Mouse (Mus musculus) spleen, embryonic (tissue): Measurements from ENCODE around the gene Creg1.

ENCODE experiments used
- CTCF ChIA-PET: fragments of 350-600 bp; sonication (Branson Sonifier 250); formaldehyde crosslinking; loops from one replicate; lab custom pipeline; 2022; lab: Charles Lee

The Creg1 gene

DNA sequence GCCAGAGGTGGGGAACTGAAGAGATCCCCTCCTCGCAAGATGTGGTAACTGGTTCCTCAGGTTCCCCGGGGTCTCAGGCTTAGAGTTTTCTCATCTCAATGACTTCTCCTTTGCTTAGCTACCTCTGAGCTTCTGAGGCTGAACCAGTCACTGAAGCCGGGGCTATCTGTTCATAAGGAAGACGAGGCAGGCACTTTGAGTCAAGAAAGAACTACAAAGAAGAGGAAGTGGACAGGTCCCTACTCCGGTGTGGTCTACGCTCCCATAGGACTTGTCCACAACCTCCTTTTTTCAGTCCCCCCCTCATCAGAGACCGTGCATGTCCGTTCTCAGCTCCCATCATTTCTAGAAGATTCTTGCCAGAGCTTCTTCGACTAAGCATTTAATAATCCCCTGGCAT is 17.9 kb downstream of the Creg1 start:
- CTCF ChIA-PET: interaction anchor here (1.7 kb wide), 1 partner anchor 77 kb away, joined by 9 read pairs; no protein-coding TSS in a partner anchor

GRCm38 (mm10) chr1:165781911-165782310 is 18.4 kb downstream of the Creg1 start:
- CTCF ChIA-PET: no interaction called here

DNA sequence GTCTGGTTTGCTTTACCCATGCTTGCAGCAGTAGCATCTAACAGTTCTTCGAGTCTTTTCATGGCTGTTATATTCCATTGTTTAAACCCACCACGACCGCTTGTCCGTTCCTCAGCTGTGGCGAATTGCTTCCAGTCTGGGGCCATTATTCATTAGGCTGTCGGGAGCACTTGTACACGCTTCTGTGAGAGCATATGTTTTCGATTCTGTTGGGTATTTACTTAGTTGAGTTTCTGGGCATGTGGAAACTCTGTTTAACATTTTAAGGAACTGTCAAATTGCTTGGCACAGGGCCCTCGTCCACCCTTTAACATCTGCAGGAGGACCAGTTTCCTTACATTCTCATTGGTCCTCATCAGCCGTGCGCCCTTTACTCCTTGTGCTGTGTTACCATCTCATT is 22.8 kb downstream of the Creg1 start:
- CTCF ChIA-PET: no interaction called here

DNA sequence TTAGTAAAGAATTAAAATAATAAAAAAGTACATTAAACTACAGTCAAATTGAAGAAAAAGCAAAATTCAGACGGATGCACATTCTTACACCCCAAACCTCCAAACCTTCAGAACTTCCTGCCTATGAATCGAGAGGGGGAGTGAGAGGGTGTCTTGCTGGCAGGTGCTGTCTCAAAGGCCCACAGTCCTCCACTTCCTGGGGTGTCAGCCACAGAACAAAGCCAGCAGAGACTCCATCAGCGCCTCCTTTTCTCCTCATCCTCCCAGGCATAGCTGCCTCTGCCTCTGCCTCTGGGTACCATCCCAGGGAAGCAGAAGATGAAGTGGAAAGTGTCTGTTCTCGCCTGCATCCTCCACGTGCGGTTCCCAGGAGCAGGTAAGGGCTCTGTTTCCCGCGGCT is 25.0 kb downstream of the Creg1 start, which contains the start of gene Cd247:
Gene Cd247 (plus strand): TSS at position 171 of the 400 bp plus-strand sequence.
- CTCF ChIA-PET: interaction anchor here (0.6 to 1.0 kb wide), 2 partner anchors 94 to 907 kb away, joined by 3 read pairs; no protein-coding TSS in a partner anchor

GRCm38 (mm10) chr1:165789066-165789660 is 25.6 kb downstream of the Creg1 start:
- CTCF ChIA-PET: interaction anchor here (0.6 kb wide), 1 partner anchor 908 kb away, joined by 3 read pairs; no protein-coding TSS in a partner anchor

DNA sequence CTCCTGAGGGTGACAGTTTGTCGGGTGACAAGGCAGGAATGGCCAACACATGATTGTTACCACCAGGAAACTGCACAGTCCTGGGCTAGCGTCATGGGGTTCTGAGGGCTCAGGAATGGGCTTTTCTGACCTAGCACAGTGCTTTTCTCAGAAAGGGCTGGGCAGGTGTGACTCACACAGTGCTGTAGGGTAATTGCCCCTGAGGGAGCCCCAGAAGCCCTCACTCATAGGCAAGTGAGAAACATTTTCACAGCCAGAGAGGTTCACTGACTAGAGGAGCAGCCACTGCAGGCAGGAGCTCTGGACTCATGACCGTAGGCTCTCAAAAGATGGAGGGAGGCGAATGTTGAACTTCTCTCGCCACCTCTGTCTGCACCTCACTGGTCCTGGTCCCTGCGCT is 26.4 kb downstream of the Creg1 start:
- CTCF ChIA-PET: no interaction called here

DNA sequence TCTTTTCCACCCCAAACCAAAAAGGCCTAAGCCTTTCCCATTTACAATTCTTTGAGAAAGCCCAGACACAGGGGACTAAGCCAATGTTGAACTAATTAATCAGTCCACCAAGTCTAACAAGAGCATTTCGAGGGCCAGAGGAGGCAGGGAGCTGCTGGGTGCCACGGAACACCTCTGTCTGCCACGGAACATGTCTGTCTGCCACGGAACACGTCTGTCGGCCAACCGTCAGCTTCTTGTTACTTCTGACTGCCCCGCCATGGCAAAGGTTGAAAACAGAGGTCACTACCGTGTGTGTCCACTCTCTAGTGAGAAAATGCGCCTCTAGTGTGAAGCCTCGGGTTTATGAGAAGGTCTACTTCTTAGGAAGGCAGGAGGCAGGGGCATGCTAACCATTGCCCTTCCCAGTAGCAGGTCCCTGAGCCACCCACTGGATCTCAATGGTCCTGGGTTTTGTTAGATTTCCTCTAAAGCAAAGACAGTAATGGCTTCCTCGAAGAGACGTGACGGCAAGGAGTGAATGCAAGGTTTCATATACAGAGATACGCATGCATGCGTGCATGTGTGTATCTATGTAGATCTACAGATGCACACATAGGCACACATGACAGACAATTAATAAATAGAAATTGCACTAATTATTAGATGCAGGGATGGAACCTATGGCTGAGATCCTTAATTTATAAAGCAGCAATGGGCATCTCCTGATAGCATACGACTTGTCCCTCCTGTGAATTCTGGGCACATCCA is 27.1 kb downstream of the Creg1 start:
- CTCF ChIA-PET: no interaction called here

DNA sequence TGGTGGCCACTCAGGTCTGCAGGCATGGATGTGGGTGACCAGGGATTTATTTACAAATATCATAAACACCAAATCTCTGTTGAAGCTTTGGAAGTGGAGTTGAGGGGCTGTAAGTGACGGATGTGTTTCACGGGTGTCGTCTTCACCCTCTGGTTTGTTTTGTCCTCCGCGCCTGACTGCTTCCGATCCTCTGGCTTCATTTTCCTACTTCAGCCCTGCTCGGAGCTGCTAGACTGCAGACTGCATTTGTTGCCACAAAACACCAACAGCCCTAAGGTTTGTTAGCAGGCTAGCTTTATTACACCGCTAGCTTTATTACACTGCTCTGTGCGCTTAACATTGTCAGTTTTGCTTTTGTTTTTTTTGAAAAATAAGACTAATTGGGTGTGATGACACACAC is 27.9 kb downstream of the Creg1 start:
- CTCF ChIA-PET: no interaction called here

DNA sequence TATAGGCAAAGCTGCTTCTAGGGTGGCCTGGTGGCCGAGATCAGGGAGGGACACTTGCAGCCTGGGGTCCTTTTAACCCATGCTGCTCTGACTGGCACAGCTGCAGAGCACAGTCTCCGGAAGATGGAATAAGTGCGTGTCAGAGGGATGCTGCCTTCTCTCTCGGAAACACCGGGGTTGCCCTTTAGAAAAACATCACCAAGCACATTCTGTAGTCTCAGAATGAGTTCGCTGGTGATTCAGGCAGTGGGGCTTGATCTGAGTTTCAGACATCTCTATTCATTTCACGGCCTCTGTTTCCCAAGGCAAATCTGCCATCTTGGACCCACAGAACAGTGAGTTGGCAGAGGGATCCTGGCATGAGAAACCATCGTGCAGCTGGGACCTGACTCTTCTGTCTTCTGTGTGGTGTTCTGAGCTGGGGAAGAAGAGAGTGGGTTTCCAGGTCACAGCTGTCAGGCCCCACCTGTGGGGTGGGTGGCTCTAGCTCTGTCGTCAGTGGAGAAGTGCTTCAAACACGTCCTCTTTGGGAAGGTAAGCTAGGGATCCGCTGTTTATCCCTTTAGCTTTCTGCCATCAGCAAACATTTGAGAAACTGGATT is 38.3 kb downstream of the Creg1 start:
- CTCF ChIA-PET: interaction anchor here (0.7 to 1.1 kb wide), 2 partner anchors 21 to 22 kb away, joined by 3 to 5 read pairs; no protein-coding TSS in a partner anchor

GRCm38 (mm10) chr1:165803107-165803506 is 39.6 kb downstream of the Creg1 start:
- CTCF ChIA-PET: interaction anchor here (1.1 kb wide), 1 partner anchor 22 kb away, joined by 5 read pairs; no protein-coding TSS in a partner anchor

DNA sequence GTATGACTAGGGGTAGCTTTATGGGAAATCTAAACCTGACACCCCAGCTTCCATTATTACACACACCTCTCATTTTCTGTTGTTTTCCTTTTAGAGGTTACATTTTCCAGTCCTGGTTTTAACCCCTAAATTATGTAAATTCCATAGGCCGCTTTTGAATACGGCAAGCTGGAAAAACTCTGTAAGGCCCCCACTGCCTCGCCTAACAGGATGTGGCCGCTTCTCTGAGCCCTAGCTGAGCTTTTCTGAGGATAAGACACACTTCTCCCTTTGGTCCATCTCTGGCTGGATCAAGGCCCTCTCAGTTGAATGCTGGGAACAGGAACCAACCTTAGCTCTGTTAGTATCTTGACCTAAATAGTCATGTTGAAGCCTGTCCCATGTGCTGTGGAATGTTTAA is 40.6 kb downstream of the Creg1 start:
- CTCF ChIA-PET: no interaction called here

DNA sequence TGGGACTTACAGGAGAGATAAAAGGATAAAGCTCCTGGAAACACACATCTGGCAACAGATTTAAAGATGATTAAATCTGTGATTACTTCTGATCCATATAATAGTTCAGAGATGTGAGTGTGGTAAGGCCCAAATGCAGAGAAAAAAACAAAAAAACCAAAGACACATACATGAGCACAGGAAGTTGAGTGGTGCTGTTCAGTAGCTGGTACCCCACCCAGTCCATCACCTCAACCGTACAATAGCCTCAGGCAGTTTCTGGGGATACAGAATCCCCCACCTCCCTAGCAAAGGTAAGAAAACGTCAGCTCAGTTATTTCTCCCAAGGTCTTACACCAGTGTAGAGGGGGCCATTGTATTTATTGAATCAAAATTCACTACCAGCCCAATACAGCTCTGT is 47.1 kb downstream of the Creg1 start:
- CTCF ChIA-PET: no interaction called here

DNA sequence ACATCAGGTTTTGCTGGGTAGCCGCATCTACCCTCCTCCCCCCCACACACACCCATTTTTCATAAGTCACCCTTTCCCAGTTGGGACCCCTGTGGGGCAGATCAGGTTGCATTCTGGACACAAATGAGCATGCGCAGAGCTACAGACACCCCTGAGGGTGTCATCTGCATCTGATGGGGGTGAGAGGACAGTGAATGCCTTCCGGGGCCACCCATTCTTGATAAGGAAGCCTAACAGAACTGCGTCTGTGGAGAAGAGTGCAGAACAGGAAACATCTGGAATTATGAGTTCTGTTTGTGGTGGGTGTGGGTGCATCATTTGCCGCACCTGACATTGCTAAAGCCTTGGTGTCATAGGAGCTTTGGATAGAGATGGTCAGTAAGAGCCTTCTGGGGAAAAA is 47.6 kb downstream of the Creg1 start:
- CTCF ChIA-PET: interaction anchor here (0.9 kb wide), 1 partner anchor 13 kb away, joined by 9 read pairs; no protein-coding TSS in a partner anchor

DNA sequence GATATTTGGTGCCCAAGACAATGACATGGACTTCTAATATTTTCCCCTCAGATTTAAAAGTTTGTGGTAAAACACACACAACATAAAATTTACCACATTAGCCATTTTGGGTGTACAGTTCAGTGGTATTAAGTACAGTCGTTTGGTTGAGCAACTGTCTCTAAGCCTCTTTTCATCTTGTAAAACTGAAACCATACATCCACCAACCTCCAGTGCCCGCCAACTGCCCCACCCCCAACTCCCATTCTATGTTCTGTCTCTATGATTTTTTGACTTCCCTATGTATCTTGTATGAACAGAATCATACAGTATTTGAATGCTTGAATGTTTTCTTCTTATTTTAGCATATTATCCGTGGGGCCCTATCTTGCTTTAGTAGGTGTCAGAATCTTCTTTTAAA is 49.2 kb downstream of the Creg1 start:
- CTCF ChIA-PET: no interaction called here

DNA sequence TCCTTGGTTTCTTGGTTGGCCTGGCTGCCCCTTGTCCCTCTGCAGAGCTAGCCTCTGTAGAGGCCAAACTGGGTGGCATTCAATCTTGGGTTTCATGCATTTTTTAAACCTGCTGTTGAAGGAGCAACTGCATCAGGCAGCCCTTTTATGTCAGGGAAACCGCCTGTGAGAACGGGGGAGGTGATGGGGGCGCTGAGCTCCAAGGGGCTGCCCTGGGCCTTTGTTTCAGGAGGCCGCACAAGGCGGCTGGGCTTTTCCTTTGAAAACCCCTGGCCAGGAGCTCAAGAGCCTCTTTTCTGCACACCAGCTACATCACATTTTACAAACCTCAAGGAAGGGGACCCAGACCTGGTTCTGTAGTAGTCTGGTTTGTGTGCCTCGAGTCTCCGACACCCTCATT is 50.6 kb downstream of the Creg1 start:
- CTCF ChIA-PET: no interaction called here

DNA sequence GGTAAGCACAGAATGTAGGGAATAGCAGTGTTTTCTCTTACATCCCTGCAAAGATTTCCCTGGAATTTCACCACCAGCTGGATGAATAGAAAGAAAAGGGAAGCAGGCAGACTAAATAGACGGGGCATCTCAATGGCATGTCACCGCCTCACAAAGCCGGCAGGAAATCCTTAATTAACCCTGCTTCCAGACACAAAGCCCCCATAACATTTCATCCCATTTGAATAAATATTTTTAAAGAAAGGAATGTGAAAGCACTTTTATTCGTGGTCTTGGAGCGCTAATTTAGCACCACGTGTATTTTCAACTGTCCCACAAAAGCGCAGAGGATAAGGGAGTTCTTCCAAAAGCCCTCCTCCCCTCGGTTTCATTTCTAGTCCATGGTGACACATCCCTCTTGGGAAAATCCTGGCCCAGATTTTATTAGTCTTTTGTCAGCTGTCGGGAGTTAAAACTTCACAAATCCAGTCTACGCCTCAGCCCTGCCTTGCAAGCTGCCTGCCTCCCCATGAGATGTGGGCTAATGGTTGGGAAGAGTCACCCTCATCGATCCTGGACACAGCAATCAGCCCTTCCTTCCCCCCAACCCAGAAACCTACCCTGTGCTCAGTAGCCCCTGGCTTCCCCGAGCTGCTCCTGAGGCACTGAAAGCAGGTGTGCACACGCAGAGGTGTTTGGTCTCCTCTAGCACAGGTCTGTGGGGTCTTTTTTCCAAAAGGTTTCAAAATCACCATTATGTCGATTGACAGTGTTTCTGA is 51.2 kb downstream of the Creg1 start:
- CTCF ChIA-PET: no interaction called here

DNA sequence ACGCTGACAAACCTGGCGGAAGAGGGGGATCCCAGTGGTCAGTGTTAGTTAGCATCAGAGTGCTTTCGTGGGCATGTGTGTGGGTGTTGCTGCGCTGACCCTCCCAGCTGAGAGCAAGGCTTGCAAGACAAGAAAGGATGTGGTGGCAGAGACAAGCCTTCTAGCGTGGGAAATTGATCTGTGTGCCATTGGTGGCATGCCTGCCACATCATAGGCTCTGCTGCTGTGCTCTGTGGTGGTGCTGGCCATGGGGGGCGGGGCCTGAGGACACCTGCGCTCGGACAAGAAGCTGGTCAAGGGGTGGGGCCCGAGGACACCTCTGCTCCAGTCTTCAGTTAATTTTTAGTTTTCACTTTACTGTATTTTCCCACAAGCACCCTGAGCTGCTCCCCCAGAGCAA is 52.8 kb downstream of the Creg1 start:
- CTCF ChIA-PET: no interaction called here

DNA sequence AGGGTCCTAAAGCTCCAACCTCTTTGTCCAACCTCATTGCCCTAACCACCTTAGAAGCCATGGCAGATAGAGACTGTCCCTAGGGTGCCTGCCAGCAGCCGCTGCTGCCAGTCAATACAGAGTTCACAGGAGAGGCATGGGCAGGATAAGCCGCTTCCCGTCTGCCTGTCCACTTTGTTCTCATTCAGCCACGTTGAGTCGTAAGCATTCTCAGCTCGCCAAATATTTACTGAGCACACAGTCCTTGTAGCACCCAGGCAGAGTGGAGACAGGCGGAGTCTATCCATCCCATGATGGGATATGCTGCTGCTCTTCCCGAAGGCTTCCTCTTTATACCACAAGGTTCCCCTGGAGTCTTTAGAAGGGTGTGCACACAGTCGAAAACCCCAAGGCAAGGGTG is 53.7 kb downstream of the Creg1 start:
- CTCF ChIA-PET: no interaction called here

DNA sequence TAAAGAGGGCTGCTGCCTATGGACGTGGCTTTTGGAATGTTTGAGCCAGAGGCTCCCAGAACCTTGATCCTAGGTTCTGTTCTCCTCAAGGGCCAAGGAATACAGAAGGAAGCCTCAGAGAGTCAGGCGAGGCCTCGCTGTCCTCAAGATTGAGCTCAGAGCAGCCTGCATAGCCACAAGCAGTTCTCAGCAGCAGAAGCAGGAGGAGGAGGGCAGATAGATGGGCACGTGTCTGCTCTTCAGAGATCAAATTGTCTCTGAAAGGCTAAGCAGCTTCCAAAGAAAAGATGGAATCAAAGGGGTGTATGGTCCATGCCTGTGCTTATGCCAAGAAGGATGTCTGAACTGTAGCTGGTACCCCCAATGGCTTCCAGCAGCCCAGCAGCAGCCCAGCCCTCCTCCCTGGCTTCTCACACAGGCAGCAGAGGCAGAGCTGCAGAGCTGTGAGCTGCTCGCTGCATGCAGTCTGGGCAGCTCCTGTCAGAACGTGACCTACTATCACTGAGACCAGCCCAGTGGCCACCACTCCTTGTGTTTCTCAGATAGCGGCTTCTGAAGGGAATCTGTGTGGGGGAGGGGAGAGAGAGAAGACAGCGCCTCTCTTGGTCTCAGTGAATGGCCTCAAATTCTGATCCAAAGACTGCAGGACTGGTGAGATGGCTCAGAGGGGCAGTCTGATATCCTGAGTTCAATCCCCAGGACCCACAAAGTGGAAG is 54.8 kb downstream of the Creg1 start:
- CTCF ChIA-PET: no interaction called here

DNA sequence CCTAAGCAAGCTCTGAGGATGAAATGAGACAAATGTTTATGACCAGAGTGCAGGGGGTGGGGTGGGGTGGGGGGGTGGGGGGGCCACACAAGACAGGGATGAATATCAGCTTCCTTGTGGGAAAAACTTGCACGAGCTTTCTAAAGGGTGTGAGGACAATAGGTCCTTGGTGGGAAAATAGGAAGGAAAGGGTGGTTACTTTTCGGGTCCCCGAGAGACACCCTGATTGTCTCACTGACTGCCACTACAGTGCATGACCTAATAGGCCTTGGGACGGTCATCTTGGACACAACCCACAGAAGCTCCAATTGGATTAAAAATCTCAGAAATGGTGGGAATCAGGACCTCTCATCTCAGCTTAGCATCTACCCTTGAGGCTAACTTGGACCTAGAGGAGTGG is 55.6 kb downstream of the Creg1 start:
- CTCF ChIA-PET: no interaction called here

GRCm38 (mm10) chr1:165822031-165822430 is 58.5 kb downstream of the Creg1 start:
- CTCF ChIA-PET: no interaction called here
